Mouse (Mus musculus): ENCODE data around the gene Krtap2-4.

GRCm38 (mm10) chr11:99566530-99566929 lies 48.1 kb downstream of the Krtap2-4 start, which contains the start of gene Krtap3-1:
- TF ChIP-seq KAT2A (IDR thresholded peaks at IDR 0.05; ENCODE audit: insufficient replicate concordance, low read length) (no peak), MYC (IDR thresholded peaks at IDR 0.05; ENCODE audit: low read depth, low read length) (no peak), POLR2A (IDR thresholded peaks at IDR 0.05; ENCODE audit: low read depth, low read length) (no peak), CTCF (conservative IDR thresholded peaks at IDR 0.05 in 1 of 2, IDR thresholded peaks at IDR 0.05 in 1 of 2; ENCODE audit: low read depth in 2 of 2, low read length in 2 of 2) (no peak), MEF2A (IDR thresholded peaks at IDR 0.05; ENCODE audit: borderline replicate concordance, low read depth, low read length) (no peak), MAX (IDR thresholded peaks at IDR 0.05; ENCODE audit: low read length) (no peak), BHLHE40 (IDR thresholded peaks at IDR 0.05; ENCODE audit: low read depth, low read length) (no peak)
